Mouse (Mus musculus) embryonic fibroblast, embryonic 13.5 days (primary cell): ENCODE measurements around the gene Tbpl1.

Experiments used
- CTCF ChIP-seq: IDR thresholded peaks from 2 replicates; pipeline ENCODE4 v1.5.1; 2011; ENCODE audit warnings: mild to moderate bottlenecking, control low read depth, low read length, moderate library complexity, borderline replicate concordance; ENCODE audit not compliant: insufficient read depth
- POLR2A ChIP-seq: IDR thresholded peaks from 2 replicates; pipeline ENCODE4 v1.6.1; 2011; ENCODE audit warnings: low read depth, mild to moderate bottlenecking, control low read depth, low read length, moderate library complexity

DNA sequence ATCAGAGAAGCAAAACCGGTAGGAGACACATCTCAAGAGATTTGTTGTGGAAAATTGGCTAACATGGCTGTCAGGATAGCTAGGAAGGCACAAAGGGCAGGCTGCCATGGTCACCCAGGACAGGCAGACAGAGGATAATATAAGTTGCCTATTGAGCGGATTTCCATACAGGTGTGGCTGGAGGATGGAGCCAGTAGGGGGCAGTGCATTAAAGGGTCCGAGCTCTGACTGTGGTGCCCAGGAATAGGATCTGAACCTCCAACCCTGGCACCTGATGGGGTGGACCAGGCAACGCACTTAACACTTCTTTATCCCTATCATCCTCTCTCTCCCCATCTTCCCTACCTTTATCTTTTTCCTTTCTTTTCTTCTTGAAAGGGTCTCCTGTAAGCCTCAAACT is 49.7 kb upstream of the Tbpl1 start:
- TF ChIP-seq POLR2A, result no peak
- no peak for TF ChIP-seq CTCF
